Mouse (Mus musculus): ENCODE measurements at regions not wholly inside any gene's neighbourhood (a gene's known extent, or its start where the extent isn't known, plus 50 kb on each side); places are given as distances from the start of the nearest gene placed in this dataset.

- no peaks in the 10 kb centered on the region for H3K36me3 ChIP-seq (ENCODE audit: control insufficient read depth, insufficient read depth, low read length)
- ATAC-seq: no peak
- H3K27ac ChIP-seq (ENCODE audit: low read length): no peak overlapping the region
These were observed 553.6 kb upstream of the Tmpo start for GRCm38 (mm10) chr10:91734691-91735090.

GRCm38 (mm10) chr10:91732007-91732589 is 551.0 kb upstream of the Tmpo start:
- Histone ChIP-seq H3K4me1 (ENCODE audit: control insufficient read depth, insufficient read depth, low read length) (peaks cover 3% of the 10 kb centered on the region; the same call in 1 of the 2 replicates), H3K4me2 (ENCODE audit: low read length) (no peak overlapping the region), H3K36me3 (ENCODE audit: control insufficient read depth, insufficient read depth, low read length) (no peaks in the 10 kb centered on the region), H3K27me3 (ENCODE audit: control insufficient read depth, insufficient read depth, low read depth, low read length) (no peaks in the 10 kb centered on the region), H3K27ac (ENCODE audit: low read length) (no peak overlapping the region), H3K9me3 (replicated peaks; ENCODE audit: control insufficient read depth, low read length, poor library complexity, severe bottlenecking) (no peaks in the 10 kb centered on the region), H3K4me3 (ENCODE audit: low read depth, low read length) (no peak overlapping the region), H3K9ac (ENCODE audit: low read depth, low read length) (no peak overlapping the region)
- no peak for ATAC-seq
- WGBS: 63% methylated on average over 9 of the region's 9 CpGs

More at GRCm38 (mm10) chr10:91734691-91735090, 553.6 kb upstream of the Tmpo start:
- Histone ChIP-seq H3K9ac (ENCODE audit: low read depth, low read length) (no peak overlapping the region), H3K4me1 (ENCODE audit: control insufficient read depth, insufficient read depth, low read length) (peaks cover 3% of the 10 kb centered on the region; the same call in 1 of the 2 replicates), H3K4me3 (ENCODE audit: low read depth, low read length) (no peak overlapping the region), H3K4me2 (ENCODE audit: low read length) (no peak overlapping the region), H3K9me3 (replicated peaks; ENCODE audit: control insufficient read depth, low read length, poor library complexity, severe bottlenecking) (no peaks in the 10 kb centered on the region), H3K27me3 (ENCODE audit: control insufficient read depth, insufficient read depth, low read depth, low read length) (no peaks in the 10 kb centered on the region)
- WGBS: 76% methylated on average over 8 of the region's 8 CpGs

- H3K27me3 ChIP-seq (ENCODE audit: control insufficient read depth, insufficient read depth, low read depth, low read length): no peaks in the 10 kb centered on the region
- H3K9me3 ChIP-seq (replicated peaks; ENCODE audit: control insufficient read depth, low read length, poor library complexity, severe bottlenecking): no peaks in the 10 kb centered on the region
- H3K4me3 ChIP-seq (ENCODE audit: low read depth, low read length): no peak overlapping the region
- H3K27ac ChIP-seq (ENCODE audit: low read length): no peak overlapping the region
- H3K9ac ChIP-seq (ENCODE audit: low read depth, low read length): no peak overlapping the region
- no peak for ATAC-seq
- H3K4me1 ChIP-seq (ENCODE audit: control insufficient read depth, insufficient read depth, low read length): peaks cover 3% of the 10 kb centered on the region; the same call in 1 of the 2 replicates
- 58% methylated on average over 6 of the region's 6 CpGs for WGBS
- no peak overlapping the region for H3K4me2 ChIP-seq (ENCODE audit: low read length)
- H3K36me3 ChIP-seq (ENCODE audit: control insufficient read depth, insufficient read depth, low read length): no peaks in the 10 kb centered on the region
These were observed 548.9 kb upstream of the Tmpo start for GRCm38 (mm10) chr10:91730062-91730461.

- Histone ChIP-seq H3K9me3 (replicated peaks; ENCODE audit: control insufficient read depth, low read length, poor library complexity, severe bottlenecking) (no peaks in the 10 kb centered on the region), H3K27ac (ENCODE audit: low read length) (peak overlapping the region; percentile 26), H3K4me3 (ENCODE audit: low read depth, low read length) (no peak overlapping the region), H3K27me3 (ENCODE audit: control insufficient read depth, insufficient read depth, low read depth, low read length) (no peaks in the 10 kb centered on the region), H3K4me1 (ENCODE audit: control insufficient read depth, insufficient read depth, low read length) (no peaks in the 10 kb centered on the region), H3K36me3 (ENCODE audit: control insufficient read depth, insufficient read depth, low read length) (no peaks in the 10 kb centered on the region), H3K9ac (ENCODE audit: low read depth, low read length) (no peak overlapping the region), H3K4me2 (ENCODE audit: low read length) (no peak overlapping the region)
- 71% methylated on average over 9 of the region's 9 CpGs for WGBS
- peak; percentile 91 for ATAC-seq
These were observed 538.7 kb upstream of the Tmpo start for GRCm38 (mm10) chr10:91719561-91720371.

GRCm38 (mm10) chr10:91716604-91717003 is 535.5 kb upstream of the Tmpo start:
- Histone ChIP-seq H3K27me3 (ENCODE audit: control insufficient read depth, insufficient read depth, low read depth, low read length) (no peaks in the 10 kb centered on the region), H3K4me3 (ENCODE audit: low read depth, low read length) (no peak overlapping the region), H3K4me1 (ENCODE audit: control insufficient read depth, insufficient read depth, low read length) (peaks cover 3% of the 10 kb centered on the region; the same call in 1 of the 2 replicates), H3K36me3 (ENCODE audit: control insufficient read depth, insufficient read depth, low read length) (no peaks in the 10 kb centered on the region), H3K4me2 (ENCODE audit: low read length) (no peak overlapping the region), H3K9ac (ENCODE audit: low read depth, low read length) (no peak overlapping the region), H3K27ac (ENCODE audit: low read length) (peak overlapping the region; percentile 58), H3K9me3 (replicated peaks; ENCODE audit: control insufficient read depth, low read length, poor library complexity, severe bottlenecking) (no peaks in the 10 kb centered on the region)
- ATAC-seq: no peak
- WGBS: 54% methylated on average over 7 of the region's 7 CpGs

- no peak overlapping the region for H3K9ac ChIP-seq (ENCODE audit: low read depth, low read length)
- H3K27ac ChIP-seq (ENCODE audit: low read length): no peak overlapping the region
- no peaks in the 10 kb centered on the region for H3K36me3 ChIP-seq (ENCODE audit: control insufficient read depth, insufficient read depth, low read length)
- H3K4me2 ChIP-seq (ENCODE audit: low read length): no peak overlapping the region
- WGBS: 90% methylated on average over 3 of the region's 3 CpGs
- H3K9me3 ChIP-seq (replicated peaks; ENCODE audit: control insufficient read depth, low read length, poor library complexity, severe bottlenecking): no peaks in the 10 kb centered on the region
- no peak for ATAC-seq
- H3K4me3 ChIP-seq (ENCODE audit: low read depth, low read length): no peak overlapping the region
- peaks cover 3% of the 10 kb centered on the region; the same call in 1 of the 2 replicates for H3K4me1 ChIP-seq (ENCODE audit: control insufficient read depth, insufficient read depth, low read length)
- no peaks in the 10 kb centered on the region for H3K27me3 ChIP-seq (ENCODE audit: control insufficient read depth, insufficient read depth, low read depth, low read length)
These were observed 533.5 kb upstream of the Tmpo start for GRCm38 (mm10) chr10:91714648-91715047.

- Histone ChIP-seq H3K4me1 (ENCODE audit: control insufficient read depth, insufficient read depth, low read length) (peaks cover 3% of the 10 kb centered on the region; the same call in 1 of the 2 replicates), H3K9ac (ENCODE audit: low read depth, low read length) (no peak overlapping the region), H3K4me3 (ENCODE audit: low read depth, low read length) (no peak overlapping the region), H3K27ac (ENCODE audit: low read length) (peak overlapping the region; percentile 4; the same call in 1 of the 2 replicates), H3K4me2 (ENCODE audit: low read length) (no peak overlapping the region), H3K9me3 (replicated peaks; ENCODE audit: control insufficient read depth, low read length, poor library complexity, severe bottlenecking) (no peaks in the 10 kb centered on the region), H3K27me3 (ENCODE audit: control insufficient read depth, insufficient read depth, low read depth, low read length) (no peaks in the 10 kb centered on the region), H3K36me3 (ENCODE audit: control insufficient read depth, insufficient read depth, low read length) (no peaks in the 10 kb centered on the region)
- ATAC-seq: no peak
- 38% methylated on average over 7 of the region's 7 CpGs for WGBS
These were observed 532.4 kb upstream of the Tmpo start for GRCm38 (mm10) chr10:91713529-91713928.

- Histone ChIP-seq H3K36me3 (ENCODE audit: control insufficient read depth, insufficient read depth, low read length) (no peaks in the 10 kb centered on the region), H3K27me3 (ENCODE audit: control insufficient read depth, insufficient read depth, low read depth, low read length) (no peaks in the 10 kb centered on the region), H3K4me1 (ENCODE audit: control insufficient read depth, insufficient read depth, low read length) (no peaks in the 10 kb centered on the region), H3K4me2 (ENCODE audit: low read length) (no peak overlapping the region), H3K9me3 (replicated peaks; ENCODE audit: control insufficient read depth, low read length, poor library complexity, severe bottlenecking) (0 out of 2 replicates have a peak, but pooled peaks cover 2% of the 10 kb centered on the region), H3K9ac (ENCODE audit: low read depth, low read length) (no peak overlapping the region), H3K4me3 (ENCODE audit: low read depth, low read length) (no peak overlapping the region), H3K27ac (ENCODE audit: low read length) (no peak overlapping the region)
- no peak for ATAC-seq
- WGBS: 72% methylated on average over 3 of the region's 3 CpGs
These were observed 525.7 kb upstream of the Tmpo start for GRCm38 (mm10) chr10:91706816-91707215.

GRCm38 (mm10) chr10:91704751-91705150 is 523.6 kb upstream of the Tmpo start:
- WGBS: 77% methylated on average over 3 of the region's 3 CpGs
- ATAC-seq: no peak

More at GRCm38 (mm10) chr10:91704751-91705150, 523.6 kb upstream of the Tmpo start:
- no peak overlapping the region for H3K9ac ChIP-seq (ENCODE audit: low read depth, low read length)
- H3K9me3 ChIP-seq (replicated peaks; ENCODE audit: control insufficient read depth, low read length, poor library complexity, severe bottlenecking): 0 out of 2 replicates have a peak, but pooled peaks cover 2% of the 10 kb centered on the region
- no peak overlapping the region for H3K4me3 ChIP-seq (ENCODE audit: low read depth, low read length)
- H3K36me3 ChIP-seq (ENCODE audit: control insufficient read depth, insufficient read depth, low read length): no peaks in the 10 kb centered on the region
- H3K27me3 ChIP-seq (ENCODE audit: control insufficient read depth, insufficient read depth, low read depth, low read length): no peaks in the 10 kb centered on the region
- no peak overlapping the region for H3K4me2 ChIP-seq (ENCODE audit: low read length)
- no peaks in the 10 kb centered on the region for H3K4me1 ChIP-seq (ENCODE audit: control insufficient read depth, insufficient read depth, low read length)
- H3K27ac ChIP-seq (ENCODE audit: low read length): no peak overlapping the region
